Mouse (Mus musculus): ENCODE results near the gene Kcnk10.

- TF ChIP-seq EP300 (IDR thresholded peaks at IDR 0.05; ENCODE audit: low read depth) (no peak), CTCF (IDR thresholded peaks at IDR 0.05; ENCODE audit: low read depth) (no peak)
Observed at GRCm38 (mm10) chr12:98557013-98557677, 21.0 kb downstream of the Kcnk10 start.

Data from liver, postnatal 0 days (tissue).